ENCODE assay signal across 25 mouse cellular contexts in genomic region chr8:103315742-103316141, GRCm38 (mm10).
DNase-seq lines count a peak whose midpoint lies in the region; ATAC-seq lines count a peak whose summit lies in the region.
"Had no signal": no experiment of that assay in that cellular context is flagged by ENCODE, and none has a peak within 500 bp of the region (broad histone marks: within the 10 kb centered on the region; RNA-seq: fewer than 3 reads in every experiment).

No protein-coding gene starts in this region.

- WGBS in hindbrain, embryonic 10.5 days: 65% methylated on average over 1 of the region's 1 CpGs
- 86% methylated on average over 1 of the region's 1 CpGs for WGBS in hindbrain, embryonic 16.5 days
- 80% methylated on average over 1 of the region's 1 CpGs for WGBS in neural tube, embryonic 15.5 days
- 82% methylated on average over 1 of the region's 1 CpGs for WGBS in limb, embryonic 10.5 days

- ATAC-seq in hindbrain, embryonic 16.5 days: no peak
- ATAC-seq in neural tube, embryonic 15.5 days (ENCODE audit: low FRiP score): no peak
- ATAC-seq: forebrain, embryonic 16.5 days; intestine, postnatal 0 days; midbrain, embryonic 13.5 days had no signal

- H3K9ac ChIP-seq in hindbrain, embryonic 16.5 days (ENCODE audit: low read depth, low read length): no peak overlapping the region
- H3K9ac ChIP-seq in neural tube, embryonic 15.5 days (replicated peaks): no peak overlapping the region
- H3K9ac ChIP-seq: liver, embryonic 13.5 days; lung, embryonic 14.5 days; midbrain, embryonic 13.5 days had no signal

- H3K27me3 ChIP-seq in hindbrain, embryonic 10.5 days (ENCODE audit: insufficient read depth, poor library complexity, severe bottlenecking): peaks cover 54% of the 10 kb centered on the region
- H3K27me3 ChIP-seq in hindbrain, embryonic 16.5 days (replicated peaks; ENCODE audit: control insufficient read depth, insufficient read depth, low read length): peaks cover 2% of the 10 kb centered on the region; the same call in 1 of the 2 replicates
- H3K27me3 ChIP-seq in neural tube, embryonic 15.5 days (replicated peaks): no peaks in the 10 kb centered on the region; the same call in 1 of the 2 replicates
- H3K27me3 ChIP-seq in limb, embryonic 10.5 days (ENCODE audit: low read depth, poor library complexity, severe bottlenecking): no peaks in the 10 kb centered on the region
- H3K27me3 ChIP-seq: liver, embryonic 13.5 days; Patski had no signal

- H3K4me3 ChIP-seq in hindbrain, embryonic 10.5 days: no peak overlapping the region
- H3K4me3 ChIP-seq in hindbrain, embryonic 16.5 days (ENCODE audit: low read length): no peak overlapping the region
- no peak overlapping the region for H3K4me3 ChIP-seq in neural tube, embryonic 15.5 days (replicated peaks)
- H3K4me3 ChIP-seq in limb, embryonic 10.5 days: no peak overlapping the region
- H3K4me3 ChIP-seq: heart, adult 2 months; layer of hippocampus, adult 2 months; liver, embryonic 13.5 days; midbrain, embryonic 13.5 days had no signal

- peak; percentile 66 for DNase-seq in hindbrain, embryonic 10.5 days (ENCODE audit: low spot score)
- DNase-seq in neural tube, embryonic 10.5 days (ENCODE audit: extremely low spot score, low spot score): peak; percentile 48
- no peak for DNase-seq in limb, embryonic 10.5 days (ENCODE audit: low spot score)
- no peak for DNase-seq in layer of hippocampus, postnatal 14 days (ENCODE audit: low spot score in 2 of 2)
- no peak for DNase-seq in urinary bladder, postnatal 36 days (ENCODE audit: low spot score in 2 of 2)
- DNase-seq: adrenal gland, adult 2 months; cerebellum, adult 11 months; cerebellum, adult 9-11 months; gastrocnemius, postnatal 10 days; heart, adult 2 months; heart, postnatal 36 days; kidney, postnatal 25 days; layer of hippocampus, postnatal 36 days; liver, embryonic 13.5 days; lung, embryonic 14.5 days; thymus, adult 2 months had no signal

- H3K36me3 ChIP-seq in hindbrain, embryonic 10.5 days: no peaks in the 10 kb centered on the region
- H3K36me3 ChIP-seq in hindbrain, embryonic 16.5 days (ENCODE audit: control insufficient read depth, insufficient read depth, low read length): no peaks in the 10 kb centered on the region
- no peaks in the 10 kb centered on the region for H3K36me3 ChIP-seq in neural tube, embryonic 15.5 days
- H3K36me3 ChIP-seq in limb, embryonic 10.5 days: no peaks in the 10 kb centered on the region
- H3K36me3 ChIP-seq: liver, embryonic 13.5 days; midbrain, embryonic 13.5 days had no signal

- no peaks in the 10 kb centered on the region for H3K9me3 ChIP-seq in hindbrain, embryonic 10.5 days
- H3K9me3 ChIP-seq in hindbrain, embryonic 16.5 days (ENCODE audit: control insufficient read depth, low read length): no peaks in the 10 kb centered on the region
- H3K9me3 ChIP-seq in neural tube, embryonic 15.5 days (replicated peaks): no peaks in the 10 kb centered on the region
- no peaks in the 10 kb centered on the region for H3K9me3 ChIP-seq in limb, embryonic 10.5 days (replicated peaks)
- H3K9me3 ChIP-seq: liver, embryonic 13.5 days; midbrain, embryonic 13.5 days had no signal

- H3K4me2 ChIP-seq in hindbrain, embryonic 16.5 days (ENCODE audit: low read length): no peak overlapping the region
- no peak overlapping the region for H3K4me2 ChIP-seq in neural tube, embryonic 15.5 days
- H3K4me2 ChIP-seq: liver, embryonic 13.5 days; lung, embryonic 14.5 days; midbrain, embryonic 13.5 days had no signal

- H3K27ac ChIP-seq in hindbrain, embryonic 10.5 days: no peak overlapping the region
- no peak overlapping the region for H3K27ac ChIP-seq in hindbrain, embryonic 16.5 days (ENCODE audit: low read depth, low read length)
- no peak overlapping the region for H3K27ac ChIP-seq in neural tube, embryonic 15.5 days (replicated peaks)
- peak overlapping the region; percentile 84; the same call in 1 of the 2 replicates for H3K27ac ChIP-seq in limb, embryonic 10.5 days
- H3K27ac ChIP-seq: heart, adult 2 months; layer of hippocampus, adult 2 months; liver, embryonic 13.5 days; macrophage; midbrain, embryonic 13.5 days; stomach, postnatal 0 days had no signal

- peaks cover 33% of the 10 kb centered on the region for H3K4me1 ChIP-seq in hindbrain, embryonic 10.5 days (replicated peaks)
- H3K4me1 ChIP-seq in hindbrain, embryonic 16.5 days (ENCODE audit: control insufficient read depth, insufficient read depth, low read depth, low read length): no peaks in the 10 kb centered on the region
- 0 out of 2 replicates have a peak, but pooled peaks cover 5% of the 10 kb centered on the region for H3K4me1 ChIP-seq in neural tube, embryonic 15.5 days
- peaks cover 39% of the 10 kb centered on the region for H3K4me1 ChIP-seq in limb, embryonic 10.5 days
- H3K4me1 ChIP-seq: liver, embryonic 13.5 days had no signal

Comparison
In these comparisons a context has a peak if more than half of its experiments do, and no peak if none do; other contexts are left out.
1. DNase-seq: peak in hindbrain, embryonic 10.5 days (single experiment) and neural tube, embryonic 10.5 days (single experiment); none in limb, embryonic 10.5 days (single experiment), layer of hippocampus, postnatal 14 days (0 of 2) and urinary bladder, postnatal 36 days (0 of 2).